Mouse (Mus musculus): ENCODE data around the gene Chrm3. TPM values are rescaled to one million over a fixed set of nuclear protein-coding genes. Genes with fewer than 3 reads are reported as not detected.

The Chrm3 gene
- total and polyA plus RNA-seq, 3 experiments = 0.47 to 1.2 (median 0.89) TPM

- Histone ChIP-seq H3K9ac (ENCODE audit: low read depth, low read length) (no peak overlapping the region), H3K4me1 (ENCODE audit: control insufficient read depth, insufficient read depth, low read length) (no peaks in the 10 kb centered on the region), H3K27ac (no peak overlapping the region), H3K36me3 (ENCODE audit: control insufficient read depth, insufficient read depth, low read length) (no peaks in the 10 kb centered on the region), H3K4me3 (no peak overlapping the region), H3K27me3 (ENCODE audit: control insufficient read depth, insufficient read depth, low read length) (no peaks in the 10 kb centered on the region), H3K79me2 (replicated peaks; ENCODE audit: control insufficient read depth, insufficient read depth, low read length) (no peaks in the 10 kb centered on the region)
- TF ChIP-seq EP300 (IDR thresholded peaks at IDR 0.05; ENCODE audit: insufficient read depth, low read depth, low read length) = no peak
- no peak for TF ChIP-seq POLR2A (IDR thresholded peaks at IDR 0.05; ENCODE audit: insufficient read depth, low read depth, low read length)
- TF ChIP-seq CTCF (IDR thresholded peaks at IDR 0.05) = no peak
- intact Hi-C loops (cut with DNase I) = loop anchor here (10.0 kb wide), 2 partner anchors 1045 to 1675 kb away; no protein-coding TSS in a partner anchor
- no peak for DNase-seq
- WGBS = 64% methylated on average over 1 of the region's 1 CpGs
Observed at GRCm38 (mm10) chr13:9889954-9890353, 470.7 kb downstream of the Chrm3 start.

- no peak overlapping the region for H3K27ac ChIP-seq
- WGBS = 53% methylated on average over 5 of the region's 5 CpGs
Observed at GRCm38 (mm10) chr13:9888284-9888683, 472.4 kb downstream of the Chrm3 start.

GRCm38 (mm10) chr13:9887261-9887660 is 473.4 kb downstream of the Chrm3 start:
- H3K4me1 ChIP-seq (ENCODE audit: control insufficient read depth, insufficient read depth, low read length) = peaks cover 2% of the 10 kb centered on the region
- H3K27ac ChIP-seq = no peak overlapping the region
- no peak for TF ChIP-seq CTCF (IDR thresholded peaks at IDR 0.05)
- TF ChIP-seq EP300 (IDR thresholded peaks at IDR 0.05; ENCODE audit: insufficient read depth, low read depth, low read length) = no peak
- TF ChIP-seq POLR2A (IDR thresholded peaks at IDR 0.05; ENCODE audit: insufficient read depth, low read depth, low read length) = no peak
- no peaks in the 10 kb centered on the region for H3K79me2 ChIP-seq (replicated peaks; ENCODE audit: control insufficient read depth, insufficient read depth, low read length)
- no peaks in the 10 kb centered on the region for H3K27me3 ChIP-seq (ENCODE audit: control insufficient read depth, insufficient read depth, low read length)
- H3K36me3 ChIP-seq (ENCODE audit: control insufficient read depth, insufficient read depth, low read length) = no peaks in the 10 kb centered on the region
- no peak for DNase-seq
- H3K9ac ChIP-seq (ENCODE audit: low read depth, low read length) = no peak overlapping the region
- H3K4me3 ChIP-seq = no peak overlapping the region
- intact Hi-C loops (cut with DNase I) = loop anchor here (10.0 kb wide), 2 partner anchors 1048 to 1678 kb away; no protein-coding TSS in a partner anchor
- 51% methylated on average over 5 of the region's 5 CpGs for WGBS

More at GRCm38 (mm10) chr13:9888284-9888683, 472.4 kb downstream of the Chrm3 start:
- no peak for DNase-seq
- no peaks in the 10 kb centered on the region for H3K79me2 ChIP-seq (replicated peaks; ENCODE audit: control insufficient read depth, insufficient read depth, low read length)
- no peak overlapping the region for H3K9ac ChIP-seq (ENCODE audit: low read depth, low read length)
- no peaks in the 10 kb centered on the region for H3K36me3 ChIP-seq (ENCODE audit: control insufficient read depth, insufficient read depth, low read length)
- H3K4me1 ChIP-seq (ENCODE audit: control insufficient read depth, insufficient read depth, low read length) = no peaks in the 10 kb centered on the region
- no peak overlapping the region for H3K4me3 ChIP-seq
- TF ChIP-seq EP300 (IDR thresholded peaks at IDR 0.05; ENCODE audit: insufficient read depth, low read depth, low read length) = no peak
- intact Hi-C loops (cut with DNase I) = loop anchor here (10.0 kb wide), 2 partner anchors 1047 to 1677 kb away; no protein-coding TSS in a partner anchor
- no peaks in the 10 kb centered on the region for H3K27me3 ChIP-seq (ENCODE audit: control insufficient read depth, insufficient read depth, low read length)

GRCm38 (mm10) chr13:9886465-9887135 is 474.0 kb downstream of the Chrm3 start:
- DNase-seq = no peak
- Histone ChIP-seq H3K27me3 (ENCODE audit: control insufficient read depth, insufficient read depth, low read length) (no peaks in the 10 kb centered on the region), H3K79me2 (replicated peaks; ENCODE audit: control insufficient read depth, insufficient read depth, low read length) (no peaks in the 10 kb centered on the region), H3K27ac (no peak overlapping the region), H3K36me3 (ENCODE audit: control insufficient read depth, insufficient read depth, low read length) (no peaks in the 10 kb centered on the region), H3K9ac (ENCODE audit: low read depth, low read length) (no peak overlapping the region), H3K4me3 (no peak overlapping the region), H3K4me1 (ENCODE audit: control insufficient read depth, insufficient read depth, low read length) (peaks cover 2% of the 10 kb centered on the region)
- intact Hi-C loops (cut with DNase I) = loop anchor here (10.0 kb wide), 2 partner anchors 1048 to 1678 kb away; no protein-coding TSS in a partner anchor
- TF ChIP-seq CTCF (IDR thresholded peaks at IDR 0.05) = no peak
- TF ChIP-seq EP300 (IDR thresholded peaks at IDR 0.05; ENCODE audit: insufficient read depth, low read depth, low read length) = no peak
- no peak for TF ChIP-seq POLR2A (IDR thresholded peaks at IDR 0.05; ENCODE audit: insufficient read depth, low read depth, low read length)
- 77% methylated on average over 6 of the region's 6 CpGs for WGBS

GRCm38 (mm10) chr13:9882362-9883282 is 478.0 kb downstream of the Chrm3 start:
- Histone ChIP-seq H3K79me2 (replicated peaks; ENCODE audit: control insufficient read depth, insufficient read depth, low read length) (no peaks in the 10 kb centered on the region), H3K27me3 (ENCODE audit: control insufficient read depth, insufficient read depth, low read length) (no peaks in the 10 kb centered on the region), H3K4me3 (no peak overlapping the region), H3K4me1 (ENCODE audit: control insufficient read depth, insufficient read depth, low read length) (peaks cover 2% of the 10 kb centered on the region), H3K9ac (ENCODE audit: low read depth, low read length) (no peak overlapping the region), H3K36me3 (ENCODE audit: control insufficient read depth, insufficient read depth, low read length) (no peaks in the 10 kb centered on the region), H3K27ac (peak overlapping the region; percentile 13; the same call in 1 of the 2 replicates)
- DNase-seq = peak; percentile 47 to 68
- intact Hi-C loops (cut with DNase I) = loop anchor here (10.0 kb wide), 2 partner anchors 1052 to 1682 kb away; no protein-coding TSS in a partner anchor
- 35% methylated on average over 15 of the region's 15 CpGs for WGBS
- TF ChIP-seq EP300 (IDR thresholded peaks at IDR 0.05; ENCODE audit: insufficient read depth, low read depth, low read length) = 0 out of 2 replicates have a peak, but pooled peaks have one; percentile 50
- TF ChIP-seq CTCF (IDR thresholded peaks at IDR 0.05) = peak; percentile 85
- no peak for TF ChIP-seq POLR2A (IDR thresholded peaks at IDR 0.05; ENCODE audit: insufficient read depth, low read depth, low read length)
